Mouse (Mus musculus) cerebellum, adult 2 months (tissue): Measurements from ENCODE around the gene Pogk.

ENCODE experiments used
- CTCF ChIP-seq: fragments of 200-500 bp; IDR thresholded peaks from 2 replicates; pipeline ENCODE4 v1.5.1; 2011; ENCODE audit warnings: low read depth, mild to moderate bottlenecking, control low read depth, low read length, moderate library complexity, borderline replicate concordance; ENCODE audit not compliant: insufficient read depth
- POLR2A ChIP-seq: fragments of 200-500 bp; IDR thresholded peaks from 2 replicates; pipeline ENCODE4 v1.6.1; 2011; ENCODE audit warnings: low read length, control low read depth, borderline replicate concordance; ENCODE audit not compliant: insufficient read depth

DNA sequence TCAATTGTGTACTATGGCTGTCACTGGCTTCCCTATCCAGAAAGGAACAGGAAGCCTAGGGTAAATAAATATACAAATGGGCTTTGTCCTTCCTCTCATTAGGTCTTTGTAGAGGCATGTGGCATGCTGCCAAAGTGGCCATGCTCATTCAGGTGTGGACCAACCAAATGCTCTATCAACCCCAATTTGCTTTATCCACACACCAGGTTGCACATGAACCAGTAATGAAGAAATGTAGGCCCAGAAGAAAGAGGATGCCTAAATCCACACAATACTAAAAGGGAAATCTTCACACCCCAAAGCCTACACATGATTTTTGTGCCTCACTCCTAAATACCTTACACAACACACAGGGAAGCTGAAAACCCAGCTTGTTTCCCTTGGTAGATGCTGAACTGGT, 8.2 kb downstream of the Pogk start:
- TF ChIP-seq CTCF = no peak
- TF ChIP-seq POLR2A = no peak
